Mouse (Mus musculus) kidney, postnatal 10 days (tissue): ENCODE measurements around the gene Slc35d1.

Experiments used
- DNase-seq: peaks from one replicate; pipeline ENCODE4 v3.0.0; 2021; ENCODE audit warnings: mixed read lengths

Gene Slc35d1

DNA sequence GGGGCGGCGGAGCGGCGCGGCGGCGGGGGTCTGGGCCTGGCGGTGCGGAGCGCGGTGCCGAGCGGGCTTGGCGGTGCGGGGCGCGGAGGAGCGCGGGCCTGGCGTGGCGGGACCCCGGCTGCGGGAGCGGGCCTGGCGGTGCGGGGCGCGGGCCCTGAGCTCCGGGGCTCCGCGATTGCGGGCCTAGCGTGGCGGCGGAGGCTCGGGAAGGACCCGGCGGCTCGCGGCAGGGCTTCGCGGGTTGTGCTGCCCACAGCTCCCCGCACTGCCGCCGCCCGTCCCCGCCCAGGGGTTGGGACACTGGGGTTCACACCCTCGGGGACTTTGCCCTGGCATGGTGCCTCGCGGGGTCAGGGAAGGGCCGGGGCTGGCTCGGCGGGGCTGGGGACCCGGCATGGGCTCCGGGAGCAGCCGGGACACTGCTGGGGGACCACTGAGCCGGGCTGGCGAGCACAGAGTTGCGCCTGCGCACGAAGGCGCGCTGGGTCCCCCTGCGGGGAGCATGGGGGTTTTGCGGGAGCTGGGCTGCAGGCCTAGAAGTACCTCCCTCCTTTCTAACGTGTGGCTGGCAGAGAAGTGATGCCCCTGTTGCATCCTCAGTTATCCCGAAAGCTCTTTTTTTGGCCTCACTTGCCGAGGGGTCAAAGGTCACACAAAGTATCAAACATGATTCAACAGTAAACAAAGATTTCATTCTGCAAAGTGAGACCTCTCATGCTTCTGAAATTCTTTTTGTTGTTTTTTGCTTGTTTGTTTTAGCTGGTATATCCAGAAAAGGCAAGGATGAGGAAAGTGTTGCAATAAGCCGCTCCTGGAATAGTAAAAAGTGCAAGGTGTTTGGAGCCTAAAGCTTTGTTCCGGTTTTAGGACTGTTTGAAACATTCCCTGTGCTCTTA, at the start of gene Slc35d1:
Slc35d1 (minus strand) TSS at position 240 of the 896 bp plus-strand sequence.
- peak; percentile 90 for DNase-seq

DNA sequence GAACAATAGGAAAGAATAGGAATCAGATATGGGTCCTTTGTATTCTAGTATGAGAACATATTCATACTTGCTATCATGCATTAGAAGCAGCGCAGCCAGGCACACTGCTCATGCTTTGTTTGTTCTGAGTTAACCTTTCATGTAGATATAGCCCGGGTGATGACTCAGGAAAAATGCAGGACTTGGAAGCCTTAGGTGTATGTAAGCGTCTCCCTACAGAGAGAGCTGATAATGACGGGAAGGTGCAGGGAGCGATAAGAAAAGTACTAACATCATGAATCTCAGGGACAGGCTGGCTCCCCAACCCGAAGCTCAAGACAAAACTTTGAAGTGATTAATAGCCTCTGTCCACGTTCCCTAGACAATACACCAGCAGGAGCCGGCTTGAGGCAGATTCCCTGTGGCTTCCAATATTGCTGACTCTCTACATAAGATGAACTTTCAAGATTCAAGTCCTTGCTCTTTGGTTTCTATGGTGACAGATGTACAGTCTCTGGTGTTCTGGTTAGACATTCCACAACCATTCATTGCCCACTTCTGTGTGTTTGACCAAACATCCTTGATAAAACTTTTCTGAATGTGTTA, 48.9 kb upstream of the Slc35d1 start:
- no peak for DNase-seq

DNA sequence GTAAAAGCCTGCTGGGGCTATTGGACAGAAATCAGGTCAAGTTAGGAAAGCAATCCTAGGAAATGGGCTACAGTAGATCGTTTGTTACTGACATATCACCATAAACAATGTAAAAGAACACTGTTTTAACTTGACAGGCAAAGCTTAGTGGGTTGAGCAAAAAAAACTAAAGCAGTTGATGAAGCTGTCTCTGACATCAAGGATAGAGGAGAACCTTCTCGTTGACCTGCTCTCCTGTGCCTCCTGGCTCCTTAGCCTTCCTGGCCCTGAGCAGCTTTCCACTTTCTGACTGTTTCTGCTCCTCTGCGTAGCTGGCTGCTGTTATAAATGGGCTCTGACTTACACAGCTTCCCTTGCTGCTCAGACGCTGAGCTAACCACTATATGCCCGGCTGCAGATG, 48.4 kb upstream of the Slc35d1 start:
- no peak for DNase-seq

DNA sequence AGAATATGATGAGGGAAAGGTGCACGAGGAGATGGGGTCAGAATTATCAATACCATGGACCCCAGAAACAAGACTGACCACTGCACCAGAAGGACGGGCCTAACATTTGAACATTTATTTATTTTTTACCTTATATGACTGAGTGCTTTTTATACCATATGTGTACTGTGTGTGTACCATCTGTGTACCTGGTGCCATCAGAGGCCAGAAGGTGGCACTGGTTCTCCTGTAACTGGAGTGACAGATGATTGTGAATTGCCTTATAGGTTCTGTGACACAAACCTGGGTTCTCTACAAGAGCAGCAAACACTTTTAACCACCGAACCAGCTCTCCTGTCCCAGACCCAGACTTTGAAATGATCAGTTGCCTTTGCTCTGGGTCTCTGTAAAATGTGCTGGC, 43.9 kb upstream of the Slc35d1 start:
- no peak for DNase-seq

DNA sequence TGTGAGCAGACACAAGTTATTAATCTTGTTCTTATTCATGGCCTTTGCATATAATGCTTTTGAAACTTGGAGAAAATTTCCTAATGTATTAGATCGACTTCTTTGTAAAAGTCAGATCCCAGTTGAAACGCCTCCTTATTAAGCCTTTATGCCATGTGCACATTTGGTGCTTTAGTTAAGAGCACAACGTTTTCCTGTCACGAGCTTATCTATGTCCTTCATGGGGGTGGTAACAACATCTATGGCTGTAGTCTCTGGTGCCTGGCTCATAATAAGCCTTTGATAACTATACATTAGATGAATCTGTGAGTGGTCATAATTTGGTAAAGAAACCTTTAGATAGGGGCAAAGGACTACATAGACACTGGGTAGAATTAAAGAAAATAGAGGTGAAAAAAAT, 38.9 kb upstream of the Slc35d1 start:
- no peak for DNase-seq

DNA sequence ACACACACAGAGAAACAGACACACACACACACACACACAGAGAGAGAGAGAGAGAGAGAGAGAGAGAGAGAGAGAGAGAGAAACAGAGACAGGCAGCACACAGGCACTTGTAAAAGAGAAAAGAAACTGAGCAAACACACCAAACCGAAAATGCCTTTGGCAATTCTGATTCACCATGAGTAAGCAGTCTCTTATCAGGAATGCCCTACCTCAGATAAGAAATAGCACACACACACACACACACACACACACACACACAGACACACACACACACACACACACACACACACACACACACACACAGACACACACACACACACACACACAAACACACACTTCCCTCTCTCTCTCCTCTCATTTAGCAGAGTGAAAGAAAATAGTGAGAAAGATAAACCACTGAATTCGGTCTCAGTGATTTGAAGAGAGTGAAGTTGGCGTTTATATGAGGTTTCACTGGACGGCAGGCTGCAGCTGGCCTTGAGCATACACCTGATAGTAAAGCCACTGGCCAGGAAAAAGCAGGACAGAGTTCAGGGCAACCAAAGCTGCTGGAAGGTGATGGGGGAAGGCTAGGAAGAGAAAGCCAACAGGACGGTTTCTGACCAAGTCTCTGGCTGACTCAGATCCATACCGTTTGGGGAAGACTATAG, 34.6 kb upstream of the Slc35d1 start:
- no peak for DNase-seq

DNA sequence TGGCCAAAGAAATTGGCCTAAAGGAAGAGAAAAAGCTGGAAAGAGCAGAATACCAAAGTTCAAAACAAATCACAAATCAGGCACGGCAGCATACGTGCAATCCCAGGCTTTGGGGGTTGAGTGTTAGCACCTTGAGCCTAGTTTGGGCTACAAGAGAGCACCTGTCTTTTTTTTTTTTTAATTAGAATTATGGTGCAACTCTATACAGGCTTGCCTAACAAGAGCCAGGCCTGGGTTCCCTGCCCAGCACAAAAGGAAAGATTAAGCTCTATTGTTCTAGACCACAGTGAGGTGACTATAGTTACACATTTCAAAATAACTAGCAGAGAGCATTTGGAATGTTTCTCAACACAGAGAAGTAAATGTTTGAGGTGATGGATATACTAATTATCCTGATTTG, 32.8 kb upstream of the Slc35d1 start:
- no peak for DNase-seq

DNA sequence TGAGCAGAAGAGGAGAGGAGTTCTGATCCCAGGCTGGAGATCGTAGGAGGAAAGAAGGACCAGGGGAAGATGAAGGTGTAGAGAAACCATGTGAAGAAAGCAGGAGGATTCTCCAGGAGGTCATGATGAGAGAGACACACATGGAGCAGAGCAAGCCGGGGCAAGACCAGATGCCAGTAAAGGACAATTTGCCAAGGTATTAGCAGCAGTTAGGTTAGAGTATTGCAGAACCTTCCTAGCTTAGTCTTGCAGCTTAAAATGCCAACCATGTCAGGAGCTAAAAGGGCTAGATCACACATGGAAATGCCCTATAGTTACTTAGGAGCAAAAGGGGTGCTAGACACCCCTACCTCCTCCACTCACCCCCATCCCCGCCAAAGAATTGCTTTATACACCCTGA, 32.3 kb upstream of the Slc35d1 start:
- DNase-seq = no peak

DNA sequence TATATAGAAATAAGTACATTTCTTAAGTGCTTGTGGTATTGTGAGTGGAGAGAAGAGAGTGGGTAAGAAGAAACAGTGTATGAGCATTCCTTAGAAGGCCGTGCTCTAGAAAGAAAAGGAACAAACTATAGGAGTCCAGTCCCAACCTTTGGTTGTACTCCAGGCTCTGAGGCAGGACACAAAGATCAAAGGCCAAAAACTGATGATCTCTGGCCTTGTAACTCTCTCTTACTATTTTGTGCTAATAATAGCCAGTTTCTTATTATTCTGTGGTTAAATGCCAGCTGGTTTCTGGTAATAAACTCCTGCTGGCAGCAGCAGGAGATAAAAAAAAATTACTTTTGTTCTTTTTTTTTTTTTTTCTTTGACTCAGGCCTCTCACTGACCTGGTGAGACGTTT, 17.2 kb upstream of the Slc35d1 start:
- DNase-seq = no peak

DNA sequence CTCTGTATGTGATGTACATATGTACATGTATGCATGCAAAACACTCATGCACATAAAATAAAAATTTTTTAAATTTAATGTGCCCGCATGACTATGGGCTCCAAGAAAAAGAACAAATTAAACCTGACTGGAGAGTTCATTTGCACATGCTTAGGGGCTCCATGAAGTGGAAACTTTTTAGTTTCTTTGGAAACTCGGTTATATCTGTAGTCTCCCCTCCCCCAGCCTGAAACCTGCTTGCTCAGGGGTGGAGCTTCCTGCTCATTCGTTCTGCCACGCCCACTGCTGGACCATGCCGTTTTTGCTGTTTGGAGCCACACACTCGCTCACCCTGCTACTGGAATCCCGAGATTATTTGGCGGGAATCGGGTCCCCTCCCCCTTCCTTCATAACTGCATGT, 7.9 kb upstream of the Slc35d1 start:
- no peak for DNase-seq

DNA sequence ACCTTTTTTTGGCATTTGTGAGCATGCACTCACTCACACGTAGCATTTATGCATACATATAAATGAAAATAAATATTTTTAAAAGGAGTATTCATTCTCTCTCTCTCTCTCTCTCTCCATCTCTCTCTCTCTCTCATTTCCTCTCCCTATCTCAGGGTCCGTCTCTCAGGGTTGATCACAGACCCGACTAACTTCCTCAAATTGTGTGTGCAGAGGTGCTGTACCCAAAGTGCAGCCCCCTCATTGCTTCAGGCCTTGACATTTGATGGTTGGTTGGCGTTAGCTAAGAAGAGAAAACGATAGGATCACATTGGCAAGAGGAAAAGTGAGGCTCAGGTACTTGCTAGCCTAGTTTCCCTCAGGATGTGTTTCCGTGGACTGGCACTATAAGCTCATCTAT, 6.8 kb upstream of the Slc35d1 start:
- DNase-seq = no peak

DNA sequence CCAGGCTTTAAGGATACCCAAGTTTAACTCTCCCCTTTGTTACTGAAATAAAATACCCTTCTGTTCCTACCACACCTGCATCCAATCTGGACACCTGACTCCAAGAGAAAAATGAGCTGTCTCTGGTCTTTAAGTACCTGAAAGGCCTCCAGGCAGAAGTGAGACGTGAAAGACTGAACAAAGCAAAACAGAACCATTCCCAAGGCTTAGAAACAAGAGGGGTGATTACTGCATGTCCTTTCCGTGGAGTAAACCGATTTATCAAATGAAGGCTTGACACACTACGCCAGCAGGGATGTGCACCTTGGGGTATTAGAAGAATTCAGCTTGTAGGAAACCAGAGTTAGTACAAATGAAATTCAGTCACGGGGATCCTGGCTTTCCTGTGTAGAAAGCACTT, 4.0 kb upstream of the Slc35d1 start:
- no peak for DNase-seq

DNA sequence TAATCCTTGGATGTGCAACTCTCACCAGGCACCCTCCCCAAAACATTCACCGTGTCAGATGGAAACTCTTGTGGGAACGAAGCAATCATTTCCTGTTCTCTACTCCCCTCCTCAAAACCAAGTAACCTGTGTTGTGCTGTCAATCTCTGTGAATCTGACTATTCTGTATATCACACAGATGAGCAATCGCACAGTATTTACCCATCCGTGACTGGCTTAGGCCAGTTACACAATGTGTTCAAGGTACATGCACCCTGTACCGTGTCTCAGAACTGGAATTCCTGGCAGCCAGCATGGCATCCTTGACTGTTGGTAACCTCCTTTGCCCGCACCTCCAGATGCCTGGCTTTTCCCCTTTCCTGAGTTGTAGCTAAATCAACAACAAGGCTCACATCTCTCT, 1.1 kb upstream of the Slc35d1 start:
- peak; percentile 60 for DNase-seq

DNA sequence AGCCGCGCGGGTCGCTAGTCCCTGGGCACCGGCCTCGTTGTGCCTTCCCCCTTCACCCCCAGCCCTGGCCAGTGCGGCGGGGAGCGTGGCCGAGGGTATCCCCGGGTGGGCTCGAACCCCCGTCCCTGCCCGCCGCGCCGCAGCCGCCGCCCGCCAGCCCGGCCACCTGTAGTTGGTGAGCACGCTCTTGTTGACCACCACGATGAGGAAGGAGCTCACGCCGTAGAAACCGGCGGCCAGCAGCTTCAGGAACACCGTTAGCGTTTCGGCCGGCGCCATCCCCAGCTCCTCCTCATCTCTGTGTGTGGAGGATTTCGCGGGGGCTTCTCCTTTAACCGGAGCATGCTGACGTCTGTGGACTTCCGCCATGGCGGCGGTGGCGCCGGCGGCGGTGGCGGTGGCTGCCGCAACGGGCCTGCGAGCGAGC, 453 bp downstream of the Slc35d1 start:
- DNase-seq = peak; percentile 84

DNA sequence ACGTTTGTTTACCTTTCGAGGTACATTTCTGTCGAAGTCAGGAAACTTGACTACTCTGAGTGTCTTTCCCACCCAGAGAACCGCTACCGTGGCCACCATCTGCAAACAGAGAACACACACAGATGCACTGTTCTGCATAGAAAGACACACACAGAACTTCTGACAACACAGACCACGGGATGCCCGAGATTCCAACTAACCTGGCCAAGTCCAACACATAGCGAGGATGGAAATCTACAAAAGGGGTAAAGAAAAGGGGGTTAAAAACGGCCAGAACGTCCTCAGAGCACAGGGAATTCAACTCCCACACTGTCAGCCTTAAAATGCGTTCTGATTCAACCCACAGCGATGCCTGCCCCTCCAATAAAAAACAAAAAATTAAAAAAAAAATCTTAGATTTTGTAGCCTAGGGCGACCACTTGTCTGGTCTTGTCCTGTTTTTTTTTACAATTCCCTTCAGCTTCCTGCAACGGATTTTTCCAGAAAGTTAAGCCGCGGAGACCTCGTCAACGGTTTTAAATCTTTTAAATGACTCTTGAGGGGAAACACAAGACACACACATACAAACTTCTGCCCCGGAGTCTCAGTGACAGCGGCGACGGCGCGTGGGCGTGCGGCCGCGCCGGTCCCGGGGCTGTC, 986 bp downstream of the Slc35d1 start:
- DNase-seq = peak; percentile 20

DNA sequence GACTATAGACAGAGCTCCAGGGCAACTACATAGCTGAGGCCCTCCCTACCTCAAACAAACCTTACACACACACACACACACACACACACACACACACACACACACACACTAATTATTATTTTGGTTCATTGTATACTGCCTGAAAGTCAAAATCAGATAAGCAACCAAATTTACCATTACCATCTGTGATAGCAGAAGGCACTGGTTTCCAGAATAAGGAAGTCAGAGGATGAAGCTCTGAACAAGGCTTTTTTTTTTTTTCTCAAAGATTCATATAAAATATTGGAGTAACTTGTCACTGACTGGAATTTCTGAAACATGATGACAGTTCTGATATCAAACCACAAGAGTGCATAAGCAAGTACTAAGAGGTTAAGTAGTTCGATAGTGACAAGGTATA, 6.4 kb downstream of the Slc35d1 start:
- no peak for DNase-seq

DNA sequence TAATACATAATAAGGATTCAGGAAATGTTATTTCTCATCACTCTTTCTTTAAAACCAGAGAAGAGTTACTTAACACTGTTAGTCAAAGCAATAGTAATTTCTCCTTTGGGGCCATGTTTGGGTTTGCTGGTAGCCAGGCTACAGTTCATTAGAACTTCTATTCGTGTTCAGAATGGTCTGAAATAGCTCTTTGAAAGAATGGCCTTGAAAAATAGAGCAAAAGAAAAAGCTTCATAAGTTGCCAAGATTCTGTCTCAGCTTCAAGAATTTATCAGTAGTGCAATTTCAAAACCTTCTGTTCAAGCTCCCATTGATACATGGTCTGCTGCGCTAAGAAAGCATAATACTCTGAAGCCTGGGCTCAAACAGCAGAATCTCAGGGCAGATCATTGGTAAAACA, 11.3 kb downstream of the Slc35d1 start:
- no peak for DNase-seq

DNA sequence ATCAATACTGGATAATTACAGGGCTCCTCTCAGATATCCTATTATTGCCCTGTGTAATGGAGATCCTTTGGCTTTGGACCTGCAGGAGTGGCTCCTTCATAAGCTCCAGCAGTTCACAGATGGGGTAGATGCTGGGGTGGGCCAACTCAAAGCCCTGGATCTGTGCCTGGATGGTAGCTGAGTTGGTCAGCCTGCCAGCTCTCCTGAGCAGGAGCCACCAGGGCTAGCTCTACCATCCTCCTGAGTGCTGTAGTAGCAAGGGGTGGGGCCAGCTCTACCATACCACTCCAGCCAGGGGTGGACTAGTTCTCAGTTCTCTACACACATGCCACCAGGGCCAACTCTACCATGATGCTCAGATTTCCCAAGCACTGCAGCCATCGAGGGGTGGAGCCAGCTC, 14.9 kb downstream of the Slc35d1 start:
- DNase-seq = no peak

DNA sequence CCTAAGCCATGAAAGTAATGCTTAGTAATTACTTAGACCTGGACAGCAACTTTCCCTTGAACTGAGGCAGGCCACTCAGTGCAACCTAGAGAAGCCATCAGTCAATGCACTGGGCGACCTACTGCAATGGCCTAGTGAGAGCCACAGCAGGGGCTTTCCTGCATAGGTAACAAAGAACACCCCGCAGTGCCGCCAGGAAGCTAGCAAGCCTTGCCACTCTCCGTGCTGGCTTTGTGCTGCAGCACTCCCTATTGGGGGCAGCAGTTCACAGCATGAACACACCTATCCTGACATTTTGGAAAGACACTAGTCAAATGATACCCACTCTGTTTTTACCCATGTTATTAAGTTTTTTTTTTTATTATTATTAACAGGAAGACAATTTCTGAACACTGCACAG, 15.9 kb downstream of the Slc35d1 start:
- DNase-seq = no peak

DNA sequence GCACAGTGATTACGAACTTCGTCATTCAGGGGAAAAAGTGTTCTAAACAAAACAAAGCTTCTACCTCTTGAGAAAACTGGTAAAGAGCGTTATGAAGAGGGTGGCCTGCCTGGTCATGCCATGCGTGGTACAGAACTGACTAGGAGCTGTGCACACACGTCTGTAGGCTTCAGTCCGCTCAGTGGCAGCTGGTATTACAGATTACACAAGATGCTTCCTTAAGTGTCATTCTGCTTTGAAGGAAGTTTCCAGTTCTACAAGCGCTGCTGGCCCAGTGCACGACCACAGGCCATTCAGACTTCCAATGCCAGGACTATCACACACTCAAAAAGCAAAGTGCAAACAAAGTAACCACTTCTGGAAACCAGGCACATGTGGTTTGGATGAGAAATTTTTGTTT, 17.6 kb downstream of the Slc35d1 start:
- DNase-seq = no peak

DNA sequence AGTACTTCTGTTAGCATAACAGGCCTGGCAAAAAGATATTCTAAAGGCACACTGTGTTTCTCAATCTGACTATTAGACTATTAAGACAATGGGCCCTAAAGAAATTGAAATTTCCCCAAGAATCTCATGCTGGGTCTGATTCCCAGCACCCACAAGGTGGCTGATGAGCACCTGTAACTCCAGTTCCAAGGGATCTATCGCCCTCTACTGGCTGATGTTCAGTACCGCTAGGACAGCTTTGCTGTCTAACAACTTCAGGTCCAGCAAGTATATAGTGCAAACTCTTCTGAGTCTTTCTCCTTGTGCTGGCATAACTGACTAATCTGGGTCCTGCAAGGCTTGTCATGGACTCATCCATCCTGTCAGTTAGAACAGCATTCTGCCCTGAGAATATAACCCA, 22.5 kb downstream of the Slc35d1 start:
- DNase-seq = no peak

DNA sequence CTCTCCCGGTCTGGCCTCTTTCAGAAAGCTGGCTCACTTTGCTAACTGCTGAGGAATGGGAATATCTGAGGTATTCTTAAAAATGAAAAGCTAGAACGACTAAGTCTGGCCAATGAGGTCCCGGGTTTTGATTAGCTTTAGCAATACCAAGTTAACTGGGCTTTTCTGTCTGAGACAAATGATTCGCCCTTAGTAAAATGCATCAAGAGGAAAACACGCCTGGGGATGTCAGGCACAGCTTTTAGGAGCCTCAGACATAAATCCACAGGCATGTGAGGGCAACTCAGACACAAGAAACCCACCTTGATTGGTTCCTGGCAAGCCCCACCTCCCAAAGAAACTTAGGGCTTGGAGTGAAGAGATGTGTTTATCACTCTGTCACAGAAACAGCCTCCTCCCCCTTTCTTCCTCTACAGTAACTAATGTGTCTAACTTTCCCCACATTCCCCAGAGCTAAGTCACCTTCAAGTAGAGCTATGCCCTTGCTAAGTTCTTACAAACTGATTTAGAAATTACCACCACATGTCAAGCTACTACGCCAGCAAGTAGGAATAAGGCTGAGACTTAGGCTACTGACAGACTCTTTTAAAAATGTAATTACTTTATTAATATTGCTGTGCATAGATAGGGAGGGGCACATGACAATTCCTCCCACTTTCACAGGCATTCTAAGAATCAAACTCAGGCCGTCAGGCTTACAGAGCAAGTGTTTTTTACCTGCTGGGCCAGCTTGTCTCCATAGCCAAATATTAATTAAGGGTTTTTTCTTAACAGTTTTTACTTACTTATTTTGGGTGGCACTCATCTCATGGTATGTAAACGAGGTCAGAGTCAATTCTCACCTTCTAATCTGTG, 26.0 kb downstream of the Slc35d1 start:
- DNase-seq = no peak
